Comparison of ENCODE assay signal across 8 mouse cellular contexts in genomic region chr9:78006209-78007001, GRCm38 (mm10). TPM values are rescaled to one million over a fixed set of nuclear protein-coding genes. Genes with fewer than 3 reads are reported as not detected.
A peak's percentile ranks its signal among the peaks of the same experiment; 100 is the strongest.
DNase-seq lines count a peak whose midpoint lies in the region; ATAC-seq lines count a peak whose summit lies in the region.

No protein-coding gene starts in this region.

- ATAC-seq in CD4-positive, CD25-positive, alpha-beta regulatory T cell, adult 4 months: peak; percentile 48
- ATAC-seq in erythroid progenitor cell, adult 5-6 weeks (replicated peaks; ENCODE audit: low FRiP score, poor library complexity, severe bottlenecking): peak; percentile 84
- ATAC-seq in heart, embryonic 14.5 days (ENCODE audit: insufficient number of reproducible peaks, insufficient read depth, low FRiP score, low read depth): peak; percentile 70
- ATAC-seq in liver, embryonic 11.5 days (replicated peaks; ENCODE audit: low FRiP score): peak; percentile 70
- peak; percentile 80 for ATAC-seq in stomach, embryonic 16.5 days (ENCODE audit: insufficient read depth, low FRiP score)

- no peaks in the 10 kb centered on the region for H3K27me3 ChIP-seq in heart, embryonic 14.5 days (ENCODE audit: control insufficient read depth, insufficient read depth, low read length)
- 0 out of 2 replicates have a peak, but pooled peaks cover 2% of the 10 kb centered on the region for H3K27me3 ChIP-seq in liver, embryonic 11.5 days (replicated peaks; ENCODE audit: control insufficient read depth, insufficient read depth, low read length)
- H3K27me3 ChIP-seq in stomach, embryonic 16.5 days (ENCODE audit: control insufficient read depth, insufficient read depth, low read length): no peaks in the 10 kb centered on the region

- H3K4me1 ChIP-seq in heart, embryonic 14.5 days (ENCODE audit: control insufficient read depth in 2 of 2, insufficient read depth in 2 of 2, low read length in 2 of 2): peaks cover 7 to 14% of the 10 kb centered on the region in 2 experiments
- 0 out of 2 replicates have a peak, but pooled peaks cover 3% of the 10 kb centered on the region for H3K4me1 ChIP-seq in liver, embryonic 11.5 days (replicated peaks; ENCODE audit: control insufficient read depth, insufficient read depth, low read length)
- H3K4me1 ChIP-seq in stomach, embryonic 16.5 days (ENCODE audit: control insufficient read depth, insufficient read depth, low read length): 0 out of 2 replicates have a peak, but pooled peaks cover 3% of the 10 kb centered on the region

- no peak overlapping the region for H3K4me3 ChIP-seq in heart, embryonic 14.5 days (ENCODE audit: control insufficient read depth in 1 of 2, insufficient read depth in 1 of 2, low read depth in 1 of 2, low read length in 2 of 2)
- H3K4me3 ChIP-seq in liver, embryonic 11.5 days (ENCODE audit: low read depth, low read length): no peak overlapping the region
- no peak overlapping the region for H3K4me3 ChIP-seq in stomach, embryonic 16.5 days (replicated peaks; ENCODE audit: low read length)

- no peak overlapping the region for H3K4me2 ChIP-seq in heart, embryonic 14.5 days (ENCODE audit: low read length)
- no peak overlapping the region for H3K4me2 ChIP-seq in liver, embryonic 11.5 days
- no peak overlapping the region for H3K4me2 ChIP-seq in stomach, embryonic 16.5 days (ENCODE audit: low read depth, low read length)

- WGBS in heart, embryonic 14.5 days: 41% methylated on average over 19 of the region's 19 CpGs
- 50% methylated on average over 19 of the region's 19 CpGs for WGBS in liver, embryonic 11.5 days
- WGBS in stomach, embryonic 16.5 days: 54% methylated on average over 19 of the region's 19 CpGs

- H3K9ac ChIP-seq in heart, embryonic 14.5 days (ENCODE audit: low read length): no peak overlapping the region
- no peak overlapping the region for H3K9ac ChIP-seq in liver, embryonic 11.5 days (ENCODE audit: low read depth, low read length)
- H3K9ac ChIP-seq in stomach, embryonic 16.5 days (ENCODE audit: low read length): no peak overlapping the region

- H3K36me3 ChIP-seq in heart, embryonic 14.5 days (ENCODE audit: control insufficient read depth, insufficient read depth, low read length): no peaks in the 10 kb centered on the region
- no peaks in the 10 kb centered on the region for H3K36me3 ChIP-seq in liver, embryonic 11.5 days (ENCODE audit: control insufficient read depth, insufficient read depth, low read length)
- H3K36me3 ChIP-seq in stomach, embryonic 16.5 days (ENCODE audit: control insufficient read depth, insufficient read depth, low read length): no peaks in the 10 kb centered on the region

- H3K27ac ChIP-seq in heart, embryonic 14.5 days (replicated peaks in 1 of 2; ENCODE audit: control insufficient read depth in 1 of 2, insufficient read depth in 1 of 2, low read depth in 2 of 2, low read length in 2 of 2): peak overlapping the region; percentile 42 to 53; a peak in 3 of 4 replicates
- H3K27ac ChIP-seq in liver, embryonic 11.5 days (ENCODE audit: low read depth, low read length): no peak overlapping the region
- no peak overlapping the region for H3K27ac ChIP-seq in stomach, embryonic 16.5 days (ENCODE audit: low read length)

- no peaks in the 10 kb centered on the region for H3K9me3 ChIP-seq in heart, embryonic 14.5 days (ENCODE audit: control insufficient read depth, low read length)
- H3K9me3 ChIP-seq in liver, embryonic 11.5 days (ENCODE audit: control insufficient read depth, low read length): no peaks in the 10 kb centered on the region
- no peaks in the 10 kb centered on the region for H3K9me3 ChIP-seq in stomach, embryonic 16.5 days (replicated peaks; ENCODE audit: control insufficient read depth, low read length)

- DNase-seq in brain, adult 2 months (ENCODE audit: low read depth, low spot score): peak; percentile 86
- peak; percentile 95 for DNase-seq in kidney, postnatal 10 days
- DNase-seq in liver, embryonic 11.5 days (ENCODE audit: low spot score): peak; percentile 53
- peak; percentile 80 for DNase-seq in naive thymus-derived CD4-positive, alpha-beta T cell, adult 2 months (ENCODE audit: low read depth)

RNA-seq across cellular contexts. Expression of gene Gcm1, which starts 45.3 kb away (rescaled TPM):
- polyA plus RNA-seq in CD4-positive, CD25-positive, alpha-beta regulatory T cell, adult 4 months (2017; shearing (Covaris generic)): not detected
- not detected in 2 replicates for total RNA-seq in erythroid progenitor cell, adult 5-6 weeks (2015; ENCODE audit: low replicate concordance)
- total RNA-seq in erythroid progenitor cell, adult 5-6 weeks (2017; ENCODE audit: low replicate concordance): not detected in 2 replicates
- polyA plus RNA-seq in heart, embryonic 14.5 days (2014; fragmentation: Nextera tagmentation; extraction: Ambion mirVana): not detected in 2 replicates
- polyA plus RNA-seq in liver, embryonic 11.5 days (2014; fragmentation: Nextera tagmentation; extraction: Ambion mirVana): not detected in 2 replicates
- not detected in 2 replicates for polyA plus RNA-seq in stomach, embryonic 16.5 days (2015; fragmentation: Nextera tagmentation; extraction: Ambion mirVana)

Comparison
In these comparisons a context has a peak if more than half of its experiments do, and no peak if none do; other contexts are left out.
1. H3K27ac ChIP-seq: peak in heart, embryonic 14.5 days (2 of 2); none in liver, embryonic 11.5 days (single experiment) and stomach, embryonic 16.5 days (single experiment).
2. Peak in every context shown above with its lines, with median percentiles within 50 percentile points of each other: ATAC-seq and DNase-seq.